Mouse (Mus musculus) heart, postnatal 0 days (tissue): ENCODE results near the gene Pcif1. TPM values are rescaled to one million over a fixed set of nuclear protein-coding genes. Genes with fewer than 3 reads are reported as not detected.
A peak's percentile ranks its signal among the peaks of the same experiment; 100 is the strongest.

Experiments used
- ATAC-seq: fragments of 200-750 bp; cut with Nextera tagmentation; 2 replicates; pipeline ENCODE4 v1.8.0; 2017; ENCODE audit warnings: low read depth, moderate number of reproducible peaks, moderate library complexity; ENCODE audit not compliant: insufficient read depth
- DNase-seq: peaks from one replicate; pipeline ENCODE4 v3.0.0-alpha.2; 2016; ENCODE audit warnings: low spot score
- H3K27ac ChIP-seq: fragments of 300-500 bp; sonication (generic); 2 replicates; pipeline ENCODE4 v1.5.1; 2014; ENCODE audit warnings: low read depth, mild to moderate bottlenecking
- H3K27me3 ChIP-seq: fragments of 300-500 bp; sonication (generic); 2 replicates; pipeline ENCODE4 v1.6.1; 2014; ENCODE audit warnings: low read length, mixed read lengths; ENCODE audit not compliant: control insufficient read depth, insufficient read depth
- H3K36me3 ChIP-seq: fragments of 300-500 bp; sonication (generic); replicated peaks from 2 replicates; pipeline ENCODE4 v1.6.1; 2014; ENCODE audit warnings: low read length, mixed read lengths; ENCODE audit not compliant: control insufficient read depth, insufficient read depth
- H3K4me1 ChIP-seq: fragments of 300-500 bp; sonication (generic); 2 replicates; pipeline ENCODE4 v1.6.1; 2014; ENCODE audit warnings: antibody characterized with exemption; ENCODE audit not compliant: control insufficient read depth, insufficient read depth
- H3K4me2 ChIP-seq: fragments of 300-500 bp; sonication (generic); 2 replicates; pipeline ENCODE4 v1.6.1; 2014; ENCODE audit warnings: low read depth, mild to moderate bottlenecking, low read length, moderate library complexity
- H3K4me3 ChIP-seq: fragments of 300-500 bp; sonication (generic); 2 replicates; pipeline ENCODE4 v1.5.1; 2014; ENCODE audit warnings: low read depth, low read length
- H3K9ac ChIP-seq: fragments of 300-500 bp; sonication (generic); replicated peaks from 2 replicates; pipeline ENCODE4 v1.6.1; 2014; ENCODE audit warnings: low read depth, low read length, mixed read lengths
- H3K9me3 ChIP-seq: fragments of 300-500 bp; sonication (generic); replicated peaks from 2 replicates; pipeline ENCODE4 v1.6.1; 2016; ENCODE audit warnings: low read length; ENCODE audit not compliant: control insufficient read depth
- CTCF ChIP-seq: IDR thresholded peaks from 2 replicates; pipeline ENCODE4 v1.5.1; 2016; ENCODE audit warnings: antibody characterized with exemption, control low read depth, low read depth
- EP300 ChIP-seq: IDR thresholded peaks from 2 replicates; pipeline ENCODE4 v1.6.1; 2016; ENCODE audit warnings: antibody characterized with exemption, low read depth
- WGBS: fragments of 180-500 bp; shearing (Covaris S2); extraction: QIAGEN DNeasy Blood & Tissue Kit; methylation state at CpG from one replicate; pipeline ENCODE4 v1.1.7; 2014; 5-methylcytosine and 5-hydroxymethylcytosine counted together
- polyA plus RNA-seq: library from polyadenylated mRNA; unstranded; fragments of >200 nt; fragmentation: Nextera tagmentation; extraction: Ambion mirVana; gene quantifications from 2 replicates; pipeline ENCODE4 v1.2.1, GENCODE M21; 2015
- total RNA-seq: library from RNA; depleted of rRNA; stranded (reverse); fragments of >200 nt; gene quantifications from 2 replicates; pipeline ENCODE4 v1.2.3, GENCODE M21; 2014; ENCODE audit warnings: low replicate concordance

The Pcif1 gene
- total and polyA plus RNA-seq, 2 experiments from 2014 or later = 51.8 to 54.2 TPM

DNA sequence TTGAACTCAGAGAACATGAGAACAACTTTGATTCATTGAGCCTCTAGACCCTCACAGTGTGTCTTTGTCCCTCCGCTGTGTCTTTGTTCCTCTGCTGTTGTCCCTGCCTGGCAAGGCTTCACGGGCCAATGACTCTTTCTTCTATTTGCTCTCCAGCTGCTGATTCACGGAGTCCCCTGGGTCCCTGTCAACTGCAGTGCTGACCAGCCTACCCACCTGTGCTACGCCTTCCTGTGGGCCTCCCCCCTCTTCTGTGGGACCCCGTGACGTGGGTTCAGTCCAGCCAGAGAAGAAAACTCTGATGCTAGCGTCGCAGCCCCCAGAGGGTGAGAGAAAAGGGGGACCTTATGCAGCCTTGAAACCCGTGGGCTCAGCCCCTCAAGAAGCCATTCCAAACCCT is 3.5 kb downstream of the Pcif1 start:
- Histone ChIP-seq H3K4me3 (no peak overlapping the region), H3K9ac (no peak overlapping the region), H3K36me3 (peaks cover 49% of the 10 kb centered on the region), H3K4me2 (no peak overlapping the region), H3K27ac (no peak overlapping the region), H3K4me1 (peaks cover 18% of the 10 kb centered on the region), H3K9me3 (no peaks in the 10 kb centered on the region), H3K27me3 (no peaks in the 10 kb centered on the region)
- no peak for TF ChIP-seq EP300
- no peak for DNase-seq
- no peak for ATAC-seq
- 82% methylated on average over 9 of the region's 9 CpGs for WGBS

DNA sequence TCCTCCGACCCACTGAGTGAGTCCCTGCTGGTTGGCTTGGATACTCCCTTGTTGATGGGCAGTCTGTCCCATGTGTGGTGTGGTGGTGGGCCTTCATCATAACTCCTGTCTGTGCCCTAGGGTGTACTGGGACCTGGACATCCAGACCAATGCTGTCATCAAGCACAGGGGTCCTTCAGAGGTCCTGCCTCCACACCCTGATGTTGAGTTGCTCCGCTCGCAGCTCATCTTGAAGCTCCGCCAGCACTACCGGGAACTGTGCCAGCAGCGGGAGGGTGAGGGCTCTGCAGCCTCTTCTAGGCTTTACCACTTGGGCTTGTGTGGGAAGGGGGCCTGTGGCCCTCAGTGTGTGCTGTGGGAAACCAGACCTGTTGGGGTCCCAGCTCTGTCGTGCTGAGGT is 6.7 kb downstream of the Pcif1 start:
- peaks cover 81% of the 10 kb centered on the region for H3K36me3 ChIP-seq
- H3K27me3 ChIP-seq = no peaks in the 10 kb centered on the region
- WGBS = 23% methylated on average over 7 of the region's 7 CpGs
- DNase-seq = no peak
- H3K4me1 ChIP-seq = 0 out of 2 replicates have a peak, but pooled peaks cover 1% of the 10 kb centered on the region
- no peak overlapping the region for H3K4me3 ChIP-seq
- TF ChIP-seq EP300 = no peak
- no peak for TF ChIP-seq CTCF
- no peaks in the 10 kb centered on the region for H3K9me3 ChIP-seq
- H3K4me2 ChIP-seq = no peak overlapping the region
- ATAC-seq = peak; percentile 64
- no peak overlapping the region for H3K9ac ChIP-seq
- no peak overlapping the region for H3K27ac ChIP-seq

DNA sequence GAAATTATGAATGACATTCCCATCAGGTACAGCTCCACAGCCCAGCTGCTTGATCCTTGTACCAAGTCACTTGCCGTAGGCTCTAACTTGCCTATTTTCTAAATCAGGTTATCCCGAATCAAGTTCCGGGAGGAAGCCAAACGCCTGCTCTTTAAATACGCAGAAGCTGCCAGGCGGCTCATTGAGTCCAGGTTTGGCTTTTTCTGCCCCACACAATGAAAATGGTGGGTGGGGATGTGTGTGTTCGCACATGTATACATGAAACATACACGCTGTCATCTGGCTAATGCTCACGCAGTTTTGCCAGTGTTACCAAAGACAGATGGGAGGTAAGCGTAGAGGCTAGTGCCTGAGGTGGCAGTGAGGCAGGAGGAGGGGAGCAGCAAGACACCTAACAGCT is 7.5 kb downstream of the Pcif1 start:
- Histone ChIP-seq H3K36me3 (peaks cover 89% of the 10 kb centered on the region), H3K27me3 (no peaks in the 10 kb centered on the region), H3K9me3 (no peaks in the 10 kb centered on the region), H3K9ac (no peak overlapping the region), H3K4me2 (no peak overlapping the region), H3K27ac (no peak overlapping the region), H3K4me1 (no peaks in the 10 kb centered on the region), H3K4me3 (no peak overlapping the region)
- DNase-seq (no peak), ATAC-seq (no peak)
- WGBS = 96% methylated on average over 10 of the region's 10 CpGs
- TF ChIP-seq CTCF (no peak), EP300 (no peak)

DNA sequence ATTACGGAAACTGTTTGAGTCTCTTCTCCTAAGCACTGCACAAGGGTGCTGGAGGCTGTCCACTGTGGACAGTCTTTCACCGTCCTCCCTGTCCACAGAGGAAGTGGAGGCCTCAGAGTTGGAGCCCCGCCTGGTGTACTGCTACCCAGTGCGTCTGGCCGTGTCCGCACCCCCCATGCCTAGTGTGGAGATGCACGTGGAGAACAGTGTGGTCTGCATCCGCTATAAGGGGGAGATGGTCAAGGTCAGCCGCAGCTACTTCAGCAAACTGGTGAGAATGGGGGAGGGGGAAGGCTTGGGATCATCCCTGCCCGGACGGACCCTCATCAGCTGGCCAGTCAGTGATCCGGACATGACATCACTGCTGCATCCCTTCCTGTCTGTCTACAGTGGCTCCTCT is 9.9 kb downstream of the Pcif1 start:
- TF ChIP-seq CTCF (no peak), EP300 (no peak)
- Histone ChIP-seq H3K4me3 (no peak overlapping the region), H3K9ac (no peak overlapping the region), H3K4me1 (no peaks in the 10 kb centered on the region), H3K27me3 (no peaks in the 10 kb centered on the region), H3K36me3 (peaks cover 98% of the 10 kb centered on the region), H3K27ac (no peak overlapping the region), H3K9me3 (no peaks in the 10 kb centered on the region), H3K4me2 (no peak overlapping the region)
- WGBS = 72% methylated on average over 12 of the region's 12 CpGs
- ATAC-seq (no peak), DNase-seq (no peak)

DNA sequence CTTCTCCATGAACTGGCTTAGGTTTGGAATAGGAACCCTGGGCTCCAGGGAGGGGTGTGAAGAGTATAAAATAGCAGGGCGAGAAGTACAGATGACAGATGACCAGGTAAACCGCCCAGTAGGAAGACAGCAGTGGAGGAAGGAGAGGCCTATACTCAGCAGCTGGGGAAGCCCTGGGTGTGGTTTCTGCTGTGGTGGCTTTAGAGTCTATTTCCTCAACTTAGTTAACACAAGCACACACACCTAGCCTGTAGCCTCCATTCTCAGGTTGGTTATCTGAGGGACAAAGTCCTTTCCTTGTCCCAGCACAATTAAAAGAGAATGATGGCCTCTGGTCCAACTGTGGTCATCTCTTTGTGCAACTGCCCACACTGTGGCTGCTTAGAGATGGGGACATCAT is 10.9 kb downstream of the Pcif1 start:
- H3K9ac ChIP-seq = no peak overlapping the region
- H3K4me1 ChIP-seq = no peaks in the 10 kb centered on the region
- no peak for TF ChIP-seq CTCF
- no peak for TF ChIP-seq EP300
- peaks cover 99% of the 10 kb centered on the region for H3K36me3 ChIP-seq
- DNase-seq (no peak), ATAC-seq (no peak)
- no peaks in the 10 kb centered on the region for H3K9me3 ChIP-seq
- no peak overlapping the region for H3K4me2 ChIP-seq
- H3K27me3 ChIP-seq = no peaks in the 10 kb centered on the region
- H3K4me3 ChIP-seq = no peak overlapping the region
- WGBS = 85% methylated on average over 2 of the region's 2 CpGs
- no peak overlapping the region for H3K27ac ChIP-seq

DNA sequence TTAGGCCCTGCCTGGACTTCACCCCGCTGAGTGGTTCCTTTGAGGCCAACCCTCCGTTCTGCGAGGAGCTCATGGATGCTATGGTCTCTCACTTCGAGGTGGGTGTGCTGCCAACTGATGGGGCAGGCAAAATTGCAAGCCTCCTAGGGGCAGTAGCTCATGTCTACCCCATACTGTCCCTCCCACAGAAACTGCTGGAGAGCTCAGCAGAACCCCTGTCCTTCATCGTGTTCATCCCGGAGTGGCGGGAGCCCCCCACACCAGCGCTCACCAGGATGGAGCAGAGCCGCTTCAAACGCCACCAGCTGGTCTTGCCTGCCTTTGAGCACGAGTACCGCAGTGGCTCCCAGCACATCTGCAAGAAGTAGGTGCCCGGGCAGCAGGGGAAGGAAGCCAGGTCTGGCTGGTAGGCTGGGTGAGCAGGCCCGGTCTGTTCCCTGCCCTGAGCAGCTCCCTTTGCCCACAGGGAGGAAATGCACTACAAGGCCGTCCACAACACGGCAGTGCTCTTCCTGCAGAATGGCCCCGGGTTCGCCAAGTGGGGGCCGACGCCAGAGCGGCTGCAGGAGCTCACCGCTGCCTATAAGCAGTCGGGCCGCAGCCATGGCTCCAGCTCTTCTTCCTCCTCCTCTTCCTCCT is 11.4 kb downstream of the Pcif1 start:
- ATAC-seq = no peak
- 84% methylated on average over 24 of the region's 24 CpGs for WGBS
- DNase-seq = no peak
- Histone ChIP-seq H3K4me1 (no peaks in the 10 kb centered on the region), H3K9me3 (no peaks in the 10 kb centered on the region), H3K4me2 (no peak overlapping the region), H3K27ac (no peak overlapping the region), H3K4me3 (no peak overlapping the region), H3K27me3 (no peaks in the 10 kb centered on the region), H3K9ac (no peak overlapping the region), H3K36me3 (peaks cover 99% of the 10 kb centered on the region)
- TF ChIP-seq EP300 = no peak
